Mouse (Mus musculus) heart, postnatal 10 days (tissue): ENCODE results near the gene Ctrb1. TPM values are rescaled to one million over a fixed set of nuclear protein-coding genes. Genes with fewer than 3 reads are reported as not detected.
"Not testable (repeated sequence)": the region's sequence is repeated elsewhere in the genome, so short reads cannot be mapped to it uniquely, and the experiment has no call there.

ENCODE experiments used
- DNase-seq, 2 experiments: peaks; one replicate each; pipeline ENCODE4 v3.0.0; 2021
- intact Hi-C: fragments of 180-260 bp; cut with DNase I; formaldehyde crosslinking; loops from one replicate; pipeline ENCODE4 v1.15.1; 2025
- total RNA-seq, 2 experiments: library from RNA; stranded (reverse); gene quantifications; 2 replicates each; pipeline ENCODE4 v1.2.3; 2021

The Ctrb1 gene
- total RNA-seq, 2 experiments from 2014 or later: 0.40 TPM; not detected in 1

- intact Hi-C loops: no loop called here
- peak; percentile 70 to 75 for DNase-seq
Measured at GRCm38 (mm10) chr8:111693261-111693741, 2.5 kb upstream of the Ctrb1 start.

- DNase-seq: no peak
- intact Hi-C loops: no loop called here
Measured at GRCm38 (mm10) chr8:111686881-111687280, 3.9 kb downstream of the Ctrb1 start.

DNA sequence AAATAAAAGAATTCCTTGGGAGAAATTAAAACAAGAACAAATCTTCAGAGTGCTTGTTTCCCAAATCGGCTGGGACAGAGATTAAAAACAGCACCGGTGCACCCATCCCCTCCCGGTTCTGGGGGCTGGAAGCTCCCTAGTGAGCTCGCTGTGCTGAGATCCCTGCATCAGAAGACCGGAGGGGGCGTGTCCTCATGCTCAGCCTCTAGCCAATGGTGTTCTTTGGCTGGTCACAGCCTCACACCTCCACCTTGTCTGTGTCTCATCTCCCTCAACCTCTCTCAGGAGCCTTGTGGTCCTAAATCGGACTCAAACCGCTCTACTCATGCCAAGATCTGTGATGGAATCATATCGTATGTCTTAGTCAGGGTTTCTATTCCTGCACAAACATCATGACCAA is 8.3 kb downstream of the Ctrb1 start:
- DNase-seq: no peak
- intact Hi-C loops: no loop called here

DNA sequence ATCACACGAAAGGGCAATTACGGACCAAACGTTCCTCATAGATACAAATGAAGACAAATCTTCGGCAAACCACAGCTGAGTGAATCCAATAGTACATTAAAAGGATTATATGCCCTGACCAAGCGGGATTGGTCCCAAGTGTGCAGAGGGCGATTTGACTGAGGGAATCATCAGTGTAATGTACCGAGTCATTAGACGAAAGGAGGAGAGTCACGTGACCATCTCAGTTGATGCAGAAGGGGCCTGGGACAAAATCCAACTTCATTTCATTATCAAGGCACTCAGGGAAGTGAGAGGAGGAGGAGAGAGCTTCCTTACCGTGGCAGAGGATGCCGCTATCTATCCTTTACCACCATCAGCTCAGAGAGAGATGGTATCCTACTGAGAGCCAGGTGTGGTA is 9.7 kb downstream of the Ctrb1 start:
- intact Hi-C loops: no loop called here

GRCm38 (mm10) chr8:111680423-111681028 is 10.3 kb downstream of the Ctrb1 start:
- intact Hi-C loops: no loop called here
- DNase-seq: peak in 1 of 2 experiments; percentile 17

More for the DNA sequence above, 9.7 kb downstream of the Ctrb1 start:
- no peak for DNase-seq

DNA sequence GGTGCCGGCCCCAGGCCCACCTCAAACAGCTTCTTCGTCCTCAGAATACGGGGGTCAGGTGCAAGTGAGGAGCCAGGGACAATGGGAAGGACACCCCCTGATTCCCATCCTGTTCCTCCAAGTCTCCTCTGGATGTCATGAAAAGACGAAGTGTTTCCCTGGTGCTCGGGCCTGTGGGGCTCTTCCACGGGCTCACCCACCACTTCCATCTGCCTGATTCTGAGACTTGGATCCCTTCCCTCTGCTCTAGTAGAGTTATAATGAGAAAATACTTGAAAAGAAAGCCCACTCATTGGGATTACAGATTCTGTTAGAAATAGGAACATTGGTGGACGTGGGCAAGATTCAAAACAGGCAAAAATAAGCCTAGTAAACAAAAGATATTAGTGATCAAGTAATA is 12.0 kb downstream of the Ctrb1 start:
- DNase-seq: no peak
- intact Hi-C loops: loop anchor here (2.0 to 5.0 kb wide), 4 partner anchors 34 to 313 kb away; partner anchors contain the start of gene Adat1

- intact Hi-C loops: loop anchor here (2.0 to 5.0 kb wide), 4 partner anchors 35 to 314 kb away; partner anchors contain the start of gene Adat1
- peak; percentile 73 to 83 for DNase-seq
Measured at GRCm38 (mm10) chr8:111678111-111678510, 12.7 kb downstream of the Ctrb1 start.

DNA sequence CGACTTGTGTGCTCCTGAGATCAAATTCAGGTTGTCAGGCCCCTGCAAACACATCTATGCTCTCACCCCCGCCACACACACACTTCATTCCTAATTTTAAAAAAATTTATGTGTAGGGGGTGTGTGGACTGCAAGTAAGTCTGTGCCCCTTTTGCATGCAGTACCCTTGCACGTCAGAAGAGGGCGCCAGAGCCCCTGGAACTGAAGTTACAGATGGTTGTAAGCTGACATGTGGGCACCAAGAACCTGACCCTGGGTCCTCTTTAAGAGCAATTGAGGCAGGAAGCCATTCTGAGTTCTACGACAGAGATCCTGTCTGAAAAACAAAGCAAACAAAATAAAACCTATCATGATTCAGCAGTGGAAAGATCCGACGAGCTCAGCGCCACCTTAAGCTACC is 14.6 kb downstream of the Ctrb1 start:
- no peak for DNase-seq
- intact Hi-C loops: loop anchor here (5.0 kb wide), 1 partner anchor 316 kb away; the partner anchor contains the start of gene Adat1

DNA sequence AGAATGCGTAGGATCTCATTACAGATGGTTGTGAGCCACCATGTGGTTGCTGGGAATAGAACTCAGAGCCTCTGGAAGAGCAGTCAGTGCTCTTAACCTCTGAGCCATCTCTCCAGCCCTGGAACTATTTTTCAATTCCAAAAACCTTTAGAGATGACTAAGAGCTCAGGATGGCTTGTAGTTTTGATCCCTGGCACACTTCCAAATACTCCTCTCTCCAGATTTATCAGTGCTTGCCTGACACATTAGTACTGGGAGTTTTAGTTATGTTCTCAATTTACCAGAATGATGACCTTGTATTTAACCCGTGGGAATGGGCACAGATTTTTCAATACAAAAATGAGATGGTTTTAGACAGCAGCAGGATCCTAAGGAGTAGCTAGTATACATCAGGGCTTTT is 24.1 kb downstream of the Ctrb1 start:
- intact Hi-C loops: no loop called here
- DNase-seq: no peak

DNA sequence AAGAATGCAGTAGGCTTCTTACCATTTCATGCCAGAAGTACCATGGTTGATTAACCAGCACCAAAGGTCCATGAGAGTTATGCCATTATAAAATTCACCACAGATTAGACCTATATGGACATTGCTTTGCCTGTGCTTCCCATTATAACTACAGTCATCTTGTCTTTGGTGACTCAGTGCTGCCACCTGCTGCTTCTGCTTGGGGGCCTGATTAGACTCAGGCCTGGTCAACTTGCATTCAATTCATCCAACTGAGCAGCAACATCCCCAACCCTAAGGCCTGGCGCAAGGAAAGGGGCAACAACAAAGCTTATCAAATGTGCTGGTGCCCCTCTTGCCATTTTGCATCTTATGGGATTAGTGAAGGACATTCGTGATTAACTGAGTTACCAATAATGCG is 28.3 kb downstream of the Ctrb1 start:
- intact Hi-C loops: loop anchor here (1.0 to 5.0 kb wide), 3 partner anchors 195 to 319 kb away; no protein-coding TSS in a partner anchor
- peak; percentile 84 to 90 for DNase-seq

DNA sequence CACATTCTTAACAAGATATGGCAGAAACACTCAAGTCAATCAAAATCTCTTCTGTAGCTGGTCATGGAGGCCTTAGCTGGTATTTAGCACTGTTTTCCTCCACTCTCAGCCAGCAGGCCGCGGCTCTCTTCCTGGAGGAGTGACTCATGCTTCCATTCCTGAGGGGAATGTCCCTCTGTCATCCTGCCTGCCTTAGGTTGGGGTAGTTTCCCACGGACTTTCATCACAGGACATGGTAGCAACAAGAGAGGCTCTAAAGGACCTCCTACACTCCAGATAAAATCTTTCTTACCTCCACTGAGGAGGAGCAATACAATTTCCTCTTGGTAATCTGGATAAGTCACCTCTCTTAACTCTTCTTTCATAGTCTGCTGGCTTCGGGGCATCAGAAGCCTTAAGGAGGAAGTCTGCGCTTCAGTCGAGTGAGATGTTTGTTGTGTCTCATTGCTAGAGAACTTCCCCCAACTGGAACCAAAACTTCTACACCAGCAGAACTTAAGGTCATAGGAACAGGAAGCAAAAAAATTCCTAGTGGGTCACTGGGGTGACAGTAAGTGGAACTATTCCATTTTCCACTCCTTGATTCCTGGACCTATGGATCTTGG is 31.9 kb downstream of the Ctrb1 start:
- DNase-seq: peak; percentile 40 to 41
- intact Hi-C loops: no loop called here

DNA sequence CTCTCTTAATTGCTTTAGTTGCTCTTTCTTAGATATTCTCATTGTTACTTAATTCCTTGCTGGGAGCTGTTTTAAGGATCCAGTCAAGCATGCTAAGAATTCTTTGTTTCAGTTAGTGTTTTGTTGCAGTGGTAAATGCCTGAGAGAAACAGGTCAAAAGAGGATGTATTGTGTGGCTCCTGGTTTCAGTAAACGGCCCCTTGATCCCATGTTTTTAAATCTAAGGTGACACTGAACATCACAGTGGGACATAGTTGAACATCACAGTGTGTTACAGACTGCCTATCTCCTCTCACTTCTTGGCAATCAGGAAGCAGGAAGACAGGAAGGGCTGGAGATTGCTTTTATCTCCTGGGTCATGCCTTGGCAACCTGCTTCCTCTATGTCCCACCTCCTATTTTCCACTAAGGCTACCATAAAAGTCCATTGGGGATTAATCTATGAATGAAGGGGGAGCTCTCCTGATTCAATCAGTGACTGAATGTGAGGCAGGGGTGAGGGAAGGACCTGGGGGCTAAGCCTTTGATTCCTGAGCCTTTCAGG is 33.4 kb downstream of the Ctrb1 start:
- intact Hi-C loops: no loop called here
- no peak for DNase-seq

- no peak for DNase-seq
- intact Hi-C loops: no loop called here
Measured at GRCm38 (mm10) chr8:111653524-111653923, 37.3 kb downstream of the Ctrb1 start.

- intact Hi-C loops: no loop called here
- no peak for DNase-seq
Measured at GRCm38 (mm10) chr8:111650651-111651050, 40.2 kb downstream of the Ctrb1 start.

GRCm38 (mm10) chr8:111648834-111649233 is 42.0 kb downstream of the Ctrb1 start:
- intact Hi-C loops: no loop called here

DNA sequence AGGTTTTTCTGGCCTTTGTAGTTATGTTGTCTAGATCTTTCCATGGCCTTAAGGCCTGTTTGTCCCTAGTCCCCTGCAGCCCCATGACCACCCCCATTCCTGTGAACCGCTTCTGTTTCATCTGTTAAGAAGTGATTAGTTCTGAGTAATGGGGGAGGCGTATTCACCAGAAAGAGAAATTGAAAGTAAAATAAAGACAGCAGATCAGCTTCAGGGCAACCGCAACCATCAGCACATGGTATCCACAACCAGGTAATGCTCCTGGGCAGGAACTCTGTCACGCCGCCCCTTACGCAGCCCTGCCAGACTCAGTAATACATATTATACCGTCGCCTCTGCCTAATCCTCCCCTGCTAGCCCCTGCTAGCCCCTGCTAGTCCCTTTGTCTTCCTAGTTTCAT is 45.1 kb downstream of the Ctrb1 start:
- DNase-seq: no peak
- intact Hi-C loops: no loop called here

More at GRCm38 (mm10) chr8:111648834-111649233, 42.0 kb downstream of the Ctrb1 start:
- DNase-seq: no peak

DNA sequence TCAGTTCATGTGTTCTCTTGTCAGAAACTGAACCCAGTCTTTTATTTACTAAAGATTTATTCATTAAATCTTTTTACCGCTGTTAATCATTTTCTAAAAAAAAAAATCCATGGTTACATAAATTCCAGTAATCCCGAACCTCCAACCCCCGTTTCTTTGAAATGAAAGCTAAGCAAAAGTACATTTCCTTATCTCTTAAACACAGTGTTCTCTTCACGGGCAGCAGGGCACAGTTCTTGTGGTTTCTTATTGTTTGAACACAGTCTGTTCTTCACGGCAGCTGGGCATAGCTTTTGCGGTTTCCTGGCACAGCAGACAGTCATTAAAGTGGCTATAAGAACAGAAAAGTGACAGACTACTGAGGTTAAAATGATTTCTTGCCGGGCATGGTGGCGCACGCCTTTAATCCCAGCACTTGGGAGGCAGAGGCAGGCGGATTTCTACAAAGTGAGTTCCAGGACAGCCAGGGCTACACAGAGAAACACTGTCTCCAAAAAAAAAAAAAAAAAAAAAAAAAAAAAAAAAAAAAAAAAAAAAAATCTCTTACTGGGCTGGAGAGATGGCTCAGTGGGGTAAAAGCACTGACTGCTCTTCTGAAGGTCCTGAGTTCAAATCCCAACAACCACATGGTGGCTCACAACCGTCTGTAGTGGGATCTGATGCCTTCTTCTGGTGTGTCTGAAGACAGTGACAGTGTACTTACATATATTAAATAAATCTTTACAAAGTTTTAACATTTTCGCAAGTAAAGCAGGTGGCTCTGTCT is 46.3 kb downstream of the Ctrb1 start:
- DNase-seq, intact Hi-C loops: not testable (repeated sequence)

GRCm38 (mm10) chr8:111643264-111644141 is 47.3 kb downstream of the Ctrb1 start, which contains the start of gene Zfp1:
TSS of gene Zfp1 (plus strand) at chr8:111643401.
- peak; percentile 94 to 95 for DNase-seq
- intact Hi-C loops: no loop called here

- intact Hi-C loops: no loop called here
- no peak for DNase-seq
Measured at GRCm38 (mm10) chr8:111642939-111643263, 47.9 kb downstream of the Ctrb1 start.

DNA sequence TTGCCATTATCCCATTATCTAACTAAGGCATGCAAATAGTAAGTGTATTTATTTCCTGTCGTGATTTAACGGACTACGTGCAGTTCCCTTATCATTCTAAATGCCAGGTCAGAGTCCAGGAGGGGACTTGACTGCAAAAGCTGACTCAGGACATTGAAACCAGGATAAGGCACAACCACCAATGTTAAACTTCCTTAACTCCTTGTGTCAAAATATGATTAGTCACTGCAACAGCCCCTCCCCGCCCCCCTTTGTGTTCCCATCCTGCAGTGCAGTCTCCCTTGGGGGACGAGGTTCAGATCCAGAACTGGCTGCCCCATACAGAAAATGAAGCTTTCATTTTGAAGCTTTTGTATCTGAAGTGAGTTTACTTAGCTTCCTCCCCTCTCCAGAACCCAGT is 48.3 kb downstream of the Ctrb1 start:
- intact Hi-C loops: no loop called here
- DNase-seq: peak in 1 of 2 experiments; percentile 49
